Mouse (Mus musculus): ENCODE results near the gene Tcf25.

DNA sequence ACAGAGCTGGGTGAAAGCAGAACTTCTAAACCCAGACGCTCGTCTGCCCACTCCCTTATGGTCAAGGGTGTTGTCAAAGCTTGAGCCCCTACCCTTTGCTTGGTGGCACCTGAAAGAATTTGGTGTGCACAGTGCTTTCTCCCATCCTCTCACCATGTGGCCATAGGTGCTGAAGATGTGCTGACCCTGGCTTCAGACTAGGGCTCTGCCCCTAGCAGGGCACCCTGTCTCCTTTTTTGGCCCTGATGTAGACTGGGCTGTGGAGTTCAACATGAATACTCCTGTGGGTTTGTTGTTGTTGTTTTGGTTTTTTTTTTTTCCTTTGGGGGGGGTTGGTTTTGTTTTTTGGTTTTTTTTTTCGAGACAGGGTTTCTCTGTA, 49.2 kb downstream of the Tcf25 start:
- TF ChIP-seq CTCF (IDR thresholded peaks at IDR 0.05; ENCODE audit: borderline replicate concordance, insufficient read depth, low read depth, low read length) (no peak), POLR2A (IDR thresholded peaks at IDR 0.05; ENCODE audit: borderline replicate concordance, insufficient read depth, low read length) (no peak)

Measured in cerebellum, adult 2 months (tissue).